Mouse (Mus musculus) limb, embryonic 15.5 days (tissue): ENCODE measurements around the gene Psmd4. TPM values are rescaled to one million over a fixed set of nuclear protein-coding genes. Genes with fewer than 3 reads are reported as not detected.
"Not testable (repeated sequence)": the region's sequence is repeated elsewhere in the genome, so short reads cannot be mapped to it uniquely, and the experiment has no call there.

Experiments
- ATAC-seq: fragments of 200-750 bp; cut with Nextera tagmentation; 2 replicates; pipeline ENCODE4 v1.8.0; 2017; ENCODE audit warnings: low read depth, moderate TSS enrichment; ENCODE audit not compliant: insufficient number of reproducible peaks, low FRiP score, low TSS enrichment
- H3K27ac ChIP-seq: fragments of 300-500 bp; sonication (generic); 2 replicates; pipeline ENCODE4 v1.5.1; 2015; ENCODE audit warnings: moderate library complexity, mild to moderate bottlenecking, inconsistent platforms
- H3K27me3 ChIP-seq: fragments of 300-500 bp; sonication (generic); 2 replicates; pipeline ENCODE4 v1.6.1; 2015; ENCODE audit warnings: inconsistent platforms
- H3K36me3 ChIP-seq: fragments of 300-500 bp; sonication (generic); 2 replicates; pipeline ENCODE4 v1.6.1; 2015; ENCODE audit warnings: inconsistent platforms
- H3K4me1 ChIP-seq: fragments of 300-500 bp; sonication (generic); 2 replicates; pipeline ENCODE4 v1.6.1; 2015; ENCODE audit warnings: inconsistent platforms
- H3K4me2 ChIP-seq: fragments of 300-500 bp; sonication (generic); 2 replicates; pipeline ENCODE4 v1.6.1; 2015; ENCODE audit warnings: mild to moderate bottlenecking, inconsistent platforms
- H3K4me3 ChIP-seq: fragments of 300-500 bp; sonication (generic); 2 replicates; pipeline ENCODE4 v1.5.1; 2015; ENCODE audit warnings: mild to moderate bottlenecking, inconsistent platforms
- H3K9ac ChIP-seq: fragments of 300-500 bp; sonication (generic); 2 replicates; pipeline ENCODE4 v1.6.1; 2015; ENCODE audit warnings: inconsistent platforms
- H3K9me3 ChIP-seq: fragments of 300-500 bp; sonication (generic); 2 replicates; pipeline ENCODE4 v1.6.1; 2016; ENCODE audit warnings: inconsistent platforms
- WGBS: fragments of 180-500 bp; shearing (Covaris S2); methylation state at CpG from one replicate; pipeline ENCODE4 v1.1.7; 2015; 5-methylcytosine and 5-hydroxymethylcytosine counted together
- polyA plus RNA-seq: library from polyadenylated mRNA; unstranded; fragments of >200 nt; fragmentation: Nextera tagmentation; extraction: Ambion mirVana; gene quantifications from 2 replicates; pipeline ENCODE4 v1.2.1, GENCODE M21; 2015

The Psmd4 gene
- polyA plus RNA-seq, 1 experiment from 2014 or later, result 253 TPM

DNA sequence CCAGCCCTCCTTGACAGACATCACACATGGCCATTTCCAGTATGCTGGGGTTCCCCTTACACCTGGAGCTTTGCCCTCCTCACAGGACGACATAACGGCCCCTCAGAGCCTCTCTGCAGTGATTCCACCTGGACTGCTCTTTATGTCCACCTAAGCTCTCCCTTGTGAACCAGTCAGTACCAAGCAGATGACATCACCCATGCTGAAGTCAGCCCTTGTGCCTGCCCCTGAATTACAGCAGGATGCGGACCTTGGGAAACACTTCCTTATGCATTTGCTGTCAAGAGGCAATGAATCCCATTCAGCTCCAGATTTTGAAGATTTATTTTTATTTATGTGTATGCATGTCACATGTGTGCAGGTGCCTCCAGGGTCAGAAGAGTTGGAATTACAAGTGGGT is 5.5 kb upstream of the Psmd4 start:
- Histone ChIP-seq H3K9ac (no peak overlapping the region), H3K4me1 (0 out of 2 replicates have a peak, but pooled peaks cover under 1% of the 10 kb centered on the region), H3K9me3 (no peaks in the 10 kb centered on the region), H3K4me3 (no peak overlapping the region), H3K36me3 (no peaks in the 10 kb centered on the region), H3K27ac (no peak overlapping the region), H3K27me3 (no peaks in the 10 kb centered on the region), H3K4me2 (no peak overlapping the region)
- WGBS, result 50% methylated on average over 3 of the region's 3 CpGs
- ATAC-seq, result no peak

- no peak for ATAC-seq
- H3K4me2 ChIP-seq, result no peak overlapping the region
- no peaks in the 10 kb centered on the region for H3K27me3 ChIP-seq
- no peaks in the 10 kb centered on the region for H3K36me3 ChIP-seq
- no peak overlapping the region for H3K9ac ChIP-seq
- no peak overlapping the region for H3K4me3 ChIP-seq
- 82% methylated on average over 11 of the region's 11 CpGs for WGBS
- no peaks in the 10 kb centered on the region for H3K9me3 ChIP-seq
- no peak overlapping the region for H3K27ac ChIP-seq
- H3K4me1 ChIP-seq, result peaks cover 4% of the 10 kb centered on the region
Measured at GRCm38 (mm10) chr3:95046462-95047057, 4.1 kb upstream of the Psmd4 start.

DNA sequence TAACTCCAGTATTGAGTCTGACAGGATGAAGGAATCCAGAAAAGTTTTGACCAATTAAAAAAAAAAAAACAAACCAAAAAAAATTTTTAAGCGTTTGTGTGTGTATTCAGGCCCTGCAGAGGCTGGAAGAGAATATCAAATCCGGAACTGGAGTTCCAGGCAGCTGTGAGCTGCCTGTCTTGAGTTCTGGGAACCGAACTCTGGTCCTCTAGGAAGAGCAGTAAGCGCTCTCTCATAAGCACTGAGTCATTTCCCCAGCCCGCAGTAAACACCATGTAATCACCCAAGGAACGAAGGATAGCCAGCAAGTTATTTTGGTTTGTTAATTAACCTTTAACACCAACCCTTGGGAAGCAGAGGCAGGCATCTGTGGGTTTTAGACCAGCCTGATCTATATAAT is 837 bp upstream of the Psmd4 start:
- H3K9ac ChIP-seq, result no peak overlapping the region
- H3K4me1 ChIP-seq, result peaks cover 14% of the 10 kb centered on the region
- H3K36me3 ChIP-seq, result peaks cover 12% of the 10 kb centered on the region
- no peak overlapping the region for H3K4me3 ChIP-seq
- ATAC-seq, result no peak
- 61% methylated on average over 6 of the region's 6 CpGs for WGBS
- H3K27me3 ChIP-seq, result no peaks in the 10 kb centered on the region
- no peak overlapping the region for H3K4me2 ChIP-seq
- H3K27ac ChIP-seq, result no peak overlapping the region
- no peaks in the 10 kb centered on the region for H3K9me3 ChIP-seq

DNA sequence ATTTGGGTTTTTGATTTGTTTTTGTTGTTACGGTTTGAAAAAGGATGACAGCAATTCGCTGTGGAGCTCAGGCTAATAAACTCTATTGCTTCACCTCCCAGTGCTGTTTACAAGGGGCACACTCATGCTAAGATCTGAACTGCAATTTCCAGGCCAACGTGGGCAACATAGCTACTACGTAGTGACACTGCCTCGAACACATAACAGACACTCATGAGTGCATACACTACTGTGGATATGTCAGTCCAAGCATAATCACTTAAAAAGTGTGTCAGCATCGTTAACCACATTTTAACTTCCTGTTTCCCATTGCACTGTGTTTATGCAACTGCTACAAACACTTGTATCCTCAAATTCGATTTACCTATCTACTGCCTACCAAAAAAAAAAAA is 420 bp upstream of the Psmd4 start:
- no peak overlapping the region for H3K9ac ChIP-seq
- no peak for ATAC-seq
- peak overlapping the region; percentile 89 for H3K4me3 ChIP-seq
- H3K27ac ChIP-seq, result peak overlapping the region; percentile 72
- peaks cover 12% of the 10 kb centered on the region for H3K36me3 ChIP-seq
- no peaks in the 10 kb centered on the region for H3K9me3 ChIP-seq
- H3K4me1 ChIP-seq, result peaks cover 14% of the 10 kb centered on the region
- peak overlapping the region; percentile 45 for H3K4me2 ChIP-seq
- 24% methylated on average over 7 of the region's 7 CpGs for WGBS
- no peaks in the 10 kb centered on the region for H3K27me3 ChIP-seq

DNA sequence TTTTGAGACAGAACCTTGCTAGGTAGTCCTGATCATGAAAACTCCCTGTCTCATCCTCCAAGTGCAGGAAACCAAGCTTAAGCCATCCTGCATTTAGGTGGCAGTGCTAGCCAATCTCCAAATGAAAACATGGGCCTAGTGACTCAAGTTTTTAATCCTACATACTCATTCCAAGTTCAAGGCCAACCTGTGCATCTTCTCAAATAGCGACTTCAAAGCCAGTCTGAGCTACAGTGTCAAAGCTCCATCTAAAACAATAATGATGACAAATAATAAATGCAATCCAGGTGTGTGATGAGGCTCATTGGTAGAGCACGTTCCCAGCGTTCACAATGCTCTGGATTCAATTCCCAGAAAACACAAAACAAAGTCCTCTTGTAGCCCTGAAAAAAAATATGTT is 789 bp downstream of the Psmd4 start:
- no peak overlapping the region for H3K27ac ChIP-seq
- peaks cover 13% of the 10 kb centered on the region for H3K36me3 ChIP-seq
- no peak for ATAC-seq
- H3K9ac ChIP-seq, result peak overlapping the region; percentile 91
- no peaks in the 10 kb centered on the region for H3K9me3 ChIP-seq
- peak overlapping the region; percentile 89 for H3K4me3 ChIP-seq
- peaks cover 14% of the 10 kb centered on the region for H3K4me1 ChIP-seq
- 11% methylated on average over 3 of the region's 3 CpGs for WGBS
- peak overlapping the region; percentile 45 for H3K4me2 ChIP-seq
- no peaks in the 10 kb centered on the region for H3K27me3 ChIP-seq

- Histone ChIP-seq H3K4me2 (no peak overlapping the region), H3K27me3 (no peaks in the 10 kb centered on the region), H3K4me1 (peaks cover 10% of the 10 kb centered on the region), H3K36me3 (peaks cover 50% of the 10 kb centered on the region), H3K9me3 (no peaks in the 10 kb centered on the region), H3K27ac (no peak overlapping the region), H3K4me3 (no peak overlapping the region), H3K9ac (no peak overlapping the region)
- ATAC-seq, result no peak
- 63% methylated on average over 3 of the region's 3 CpGs for WGBS
Measured at GRCm38 (mm10) chr3:95029953-95030352, 12.5 kb downstream of the Psmd4 start.

GRCm38 (mm10) chr3:95029291-95029827 is 13.1 kb downstream of the Psmd4 start:
- H3K36me3 ChIP-seq, result peaks cover 44% of the 10 kb centered on the region
- not testable (repeated sequence) for H3K27ac ChIP-seq, H3K9ac ChIP-seq, H3K27me3 ChIP-seq, H3K4me3 ChIP-seq, H3K9me3 ChIP-seq, H3K4me2 ChIP-seq, ATAC-seq
- peaks cover 14% of the 10 kb centered on the region for H3K4me1 ChIP-seq
- 63% methylated on average over 3 of the region's 3 CpGs for WGBS

- Histone ChIP-seq H3K4me2 (no peak overlapping the region), H3K36me3 (peaks cover 36% of the 10 kb centered on the region), H3K4me3 (no peak overlapping the region), H3K9me3 (no peaks in the 10 kb centered on the region), H3K9ac (no peak overlapping the region), H3K27ac (no peak overlapping the region), H3K27me3 (no peaks in the 10 kb centered on the region), H3K4me1 (peaks cover 14% of the 10 kb centered on the region)
- ATAC-seq, result no peak
- WGBS, result 86% methylated on average over 3 of the region's 3 CpGs
Measured at GRCm38 (mm10) chr3:95028603-95029002, 13.8 kb downstream of the Psmd4 start.

GRCm38 (mm10) chr3:95027701-95028100 is 14.7 kb downstream of the Psmd4 start:
- Histone ChIP-seq H3K27me3 (no peaks in the 10 kb centered on the region), H3K4me2 (no peak overlapping the region), H3K9ac (no peak overlapping the region), H3K36me3 (peaks cover 27% of the 10 kb centered on the region), H3K9me3 (no peaks in the 10 kb centered on the region), H3K4me3 (no peak overlapping the region), H3K4me1 (peaks cover 14% of the 10 kb centered on the region), H3K27ac (peak overlapping the region; percentile 22; the same call in 1 of the 2 replicates)
- ATAC-seq, result no peak
- 48% methylated on average over 5 of the region's 5 CpGs for WGBS

DNA sequence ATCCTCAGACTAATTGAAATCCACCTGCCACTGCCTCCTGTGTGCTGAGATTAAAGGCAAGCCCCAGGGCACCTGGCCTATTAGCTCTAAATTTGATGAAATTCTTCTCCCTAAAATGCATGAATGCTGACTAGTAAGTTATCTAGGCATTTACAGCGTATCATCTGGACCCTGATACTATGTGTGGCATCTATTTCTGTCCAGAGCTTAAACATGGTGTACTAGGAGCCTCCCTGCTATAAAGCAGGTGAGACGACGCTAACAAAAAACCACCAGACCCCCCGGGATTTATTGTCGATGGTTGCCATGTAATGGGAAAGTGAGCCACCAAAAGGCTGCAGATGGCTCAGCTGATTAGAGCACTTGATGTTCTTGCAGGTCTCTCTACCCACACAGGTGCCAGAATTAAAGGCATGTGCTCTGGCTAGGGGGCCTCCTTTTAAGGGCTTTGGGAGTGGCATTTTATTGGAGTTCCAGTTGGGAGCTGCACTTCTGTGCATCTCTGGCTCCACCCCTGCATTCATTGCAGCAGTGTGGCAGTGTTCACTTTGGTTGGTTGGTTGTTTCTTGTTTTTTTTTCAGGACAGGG is 15.3 kb downstream of the Psmd4 start:
- ATAC-seq, result no peak
- no peaks in the 10 kb centered on the region for H3K27me3 ChIP-seq
- H3K4me3 ChIP-seq, result no peak overlapping the region
- H3K4me1 ChIP-seq, result peaks cover 14% of the 10 kb centered on the region
- peaks cover 22% of the 10 kb centered on the region for H3K36me3 ChIP-seq
- H3K9me3 ChIP-seq, result no peaks in the 10 kb centered on the region
- no peak overlapping the region for H3K4me2 ChIP-seq
- no peak overlapping the region for H3K9ac ChIP-seq
- WGBS, result 34% methylated on average over 5 of the region's 5 CpGs
- no peak overlapping the region for H3K27ac ChIP-seq

- no peak for ATAC-seq
- 47% methylated on average over 5 of the region's 5 CpGs for WGBS
- Histone ChIP-seq H3K27me3 (no peaks in the 10 kb centered on the region), H3K9me3 (no peaks in the 10 kb centered on the region), H3K4me2 (no peak overlapping the region), H3K4me1 (peaks cover 14% of the 10 kb centered on the region), H3K9ac (no peak overlapping the region), H3K27ac (no peak overlapping the region), H3K4me3 (no peak overlapping the region), H3K36me3 (peaks cover 4% of the 10 kb centered on the region; the same call in 1 of the 2 replicates)
Measured at GRCm38 (mm10) chr3:95025202-95025601, 17.2 kb downstream of the Psmd4 start.

DNA sequence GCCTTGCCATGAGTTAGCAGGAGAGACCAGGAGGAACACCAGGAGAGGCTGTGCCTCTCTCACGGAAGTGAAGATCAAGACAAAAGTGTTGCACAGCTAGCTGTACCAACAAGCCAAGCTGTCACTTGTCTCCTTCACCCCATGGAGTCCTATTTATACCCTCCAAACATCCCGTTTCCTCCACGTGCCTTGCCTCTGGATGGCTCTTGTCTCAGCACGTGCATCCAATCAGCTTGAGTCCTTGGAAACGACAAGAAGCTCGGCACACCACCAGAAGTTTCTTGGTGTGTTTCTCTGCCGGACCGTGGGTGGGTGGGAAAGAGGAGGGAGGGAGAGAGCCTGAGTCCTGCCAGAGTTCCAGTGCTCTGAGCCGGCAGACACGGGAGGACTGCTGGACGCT is 17.9 kb downstream of the Psmd4 start:
- H3K4me3 ChIP-seq, result no peak overlapping the region
- H3K4me1 ChIP-seq, result peaks cover 14% of the 10 kb centered on the region
- no peaks in the 10 kb centered on the region for H3K36me3 ChIP-seq
- 25% methylated on average over 11 of the region's 11 CpGs for WGBS
- no peak overlapping the region for H3K4me2 ChIP-seq
- H3K9me3 ChIP-seq, result no peaks in the 10 kb centered on the region
- no peak overlapping the region for H3K9ac ChIP-seq
- H3K27ac ChIP-seq, result no peak overlapping the region; the same call in 1 of the 2 replicates
- no peaks in the 10 kb centered on the region for H3K27me3 ChIP-seq
- ATAC-seq, result no peak
